Mouse (Mus musculus) liver, embryonic 14.5 days (tissue): ENCODE measurements around the gene Gm973.

Experiments
- CTCF ChIP-seq: IDR thresholded peaks from 2 replicates; pipeline ENCODE4 v1.5.1; 2016; ENCODE audit warnings: antibody characterized with exemption, low read depth, control low read depth
- EP300 ChIP-seq: IDR thresholded peaks from 2 replicates; pipeline ENCODE4 v1.6.1; 2016; ENCODE audit warnings: antibody characterized with exemption, low read depth

DNA sequence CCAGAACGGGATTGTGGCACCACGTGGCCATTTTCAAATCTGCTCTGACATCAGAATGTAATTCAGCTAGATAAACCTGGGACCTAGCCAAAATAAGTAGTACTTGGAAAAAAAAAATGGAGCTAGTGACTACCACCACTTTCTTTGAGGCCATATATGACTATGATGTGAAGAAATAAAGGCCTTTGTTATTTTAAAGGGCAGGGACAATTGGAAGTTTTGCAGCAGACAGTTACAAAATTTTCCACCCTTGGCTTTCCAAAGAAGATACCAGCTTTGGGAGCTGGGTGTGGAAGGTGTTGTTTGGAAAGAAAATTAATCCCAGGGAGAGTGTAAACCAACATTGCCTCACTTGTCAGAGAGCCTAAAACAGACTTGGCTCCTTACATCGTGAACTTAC is 37.2 kb upstream of the Gm973 start:
- TF ChIP-seq CTCF (no peak), EP300 (no peak)
